Mouse (Mus musculus) kidney, adult 2 months (tissue): Measurements from ENCODE around the gene Nrip1.

ENCODE experiments used
- CTCF ChIP-seq: fragments of 200-500 bp; conservative IDR thresholded peaks from 2 replicates; pipeline ENCODE4 v1.5.1; 2011; ENCODE audit warnings: low read depth, mild to moderate bottlenecking, control low read depth, low read length, moderate library complexity, mixed read lengths; ENCODE audit not compliant: insufficient read depth, insufficient read length
- POLR2A ChIP-seq: fragments of 200-500 bp; IDR thresholded peaks from one replicate; pipeline ENCODE4 v1.6.1; 2011; ENCODE audit warnings: low read depth, low read length, control low read depth

DNA sequence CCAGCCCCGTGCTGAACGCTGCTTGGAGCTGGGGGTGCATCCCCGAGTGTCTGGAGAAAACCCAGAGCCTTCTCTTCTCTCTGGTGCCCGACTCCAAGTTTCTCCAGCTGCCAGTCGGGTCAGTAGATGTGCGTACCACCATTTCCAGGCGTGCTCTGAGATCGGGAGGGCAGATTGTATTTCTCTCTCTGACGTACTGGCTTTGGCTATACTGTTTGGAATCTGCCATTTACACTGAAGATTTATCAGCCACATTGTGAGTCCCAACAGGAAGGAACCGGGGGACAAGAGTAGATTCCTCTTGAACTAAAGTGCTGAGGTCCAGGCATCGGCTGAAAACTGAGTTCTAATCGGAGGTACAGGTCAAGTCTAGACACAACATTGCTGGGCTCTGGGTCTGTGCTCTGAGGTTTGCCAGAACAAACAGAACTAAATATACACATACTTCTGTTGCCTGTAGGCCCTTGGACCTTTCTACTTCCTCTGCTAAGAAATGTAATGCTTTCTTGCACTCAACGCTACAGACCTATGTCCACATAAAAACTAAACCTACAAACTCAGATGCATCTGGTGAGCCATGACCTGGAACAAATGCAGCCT, 33.8 kb upstream of the Nrip1 start:
- TF ChIP-seq CTCF (no peak), POLR2A (no peak)
